Mouse (Mus musculus) embryonic fibroblast, embryonic 13.5 days (primary cell): ENCODE measurements around the gene Slc9a1. TPM values are rescaled to one million over a fixed set of nuclear protein-coding genes. Genes with fewer than 3 reads are reported as not detected.

Experiments
- H3K27ac ChIP-seq: 2 replicates; pipeline ENCODE4 v1.5.1; 2012; ENCODE audit warnings: low read length, control low read depth, inconsistent platforms; ENCODE audit not compliant: insufficient read depth
- H3K4me1 ChIP-seq: 2 replicates; pipeline ENCODE4 v1.6.1; 2011; ENCODE audit warnings: low read length; ENCODE audit not compliant: control insufficient read depth, insufficient read depth
- H3K4me3 ChIP-seq: 2 replicates; pipeline ENCODE4 v1.5.1; 2011; ENCODE audit warnings: mild to moderate bottlenecking, control low read depth, low read length; ENCODE audit not compliant: insufficient read depth
- CTCF ChIP-seq: IDR thresholded peaks from 2 replicates; pipeline ENCODE4 v1.5.1; 2011; ENCODE audit warnings: mild to moderate bottlenecking, control low read depth, low read length, moderate library complexity, borderline replicate concordance; ENCODE audit not compliant: insufficient read depth
- POLR2A ChIP-seq: IDR thresholded peaks from 2 replicates; pipeline ENCODE4 v1.6.1; 2011; ENCODE audit warnings: low read depth, mild to moderate bottlenecking, control low read depth, low read length, moderate library complexity
- polyA plus RNA-seq: library from polyadenylated mRNA; stranded (reverse); fragments of >200 nt; gene quantifications from 2 replicates; pipeline ENCODE4 v1.2.4, GENCODE M21; 2011; ENCODE audit warnings: low read depth; ENCODE audit not compliant: missing spikeins, insufficient read length

Slc9a1 gene
- polyA plus RNA-seq, 1 experiment, result 34.7 TPM

GRCm38 (mm10) chr4:133412575-133413540 lies 43.4 kb downstream of the Slc9a1 start:
- peaks cover 5% of the 10 kb centered on the region; the same call in 1 of the 2 replicates for H3K4me1 ChIP-seq
- no peak overlapping the region for H3K4me3 ChIP-seq
- TF ChIP-seq POLR2A (no peak), CTCF (no peak)
- H3K27ac ChIP-seq, result no peak overlapping the region

DNA sequence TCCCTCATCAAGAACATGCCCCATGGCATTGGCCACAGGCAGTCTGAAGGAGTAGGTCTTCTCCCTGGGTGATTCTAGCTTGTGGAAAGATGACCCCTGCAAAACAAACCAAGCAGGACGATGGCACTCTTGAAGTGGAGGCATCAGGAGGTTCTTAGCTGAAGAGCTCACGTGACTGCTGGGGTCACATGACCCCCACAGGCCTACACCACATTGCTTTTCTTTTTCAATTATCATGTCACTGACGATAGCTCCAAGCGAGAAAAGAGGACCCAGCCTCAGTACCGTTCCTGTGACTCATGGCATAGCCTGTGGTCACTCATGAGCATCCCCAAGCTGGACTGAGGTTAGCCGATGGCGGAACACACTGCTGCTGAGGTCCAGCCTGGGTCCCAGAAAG lies 44.1 kb downstream of the Slc9a1 start:
- H3K4me1 ChIP-seq, result no peaks in the 10 kb centered on the region
- TF ChIP-seq CTCF (no peak), POLR2A (no peak)

GRCm38 (mm10) chr4:133414920-133415319 lies 45.4 kb downstream of the Slc9a1 start:
- TF ChIP-seq POLR2A (no peak), CTCF (peak; percentile 32; the same call in 1 of the 2 replicates)
- no peak overlapping the region for H3K4me3 ChIP-seq
- no peak overlapping the region for H3K27ac ChIP-seq
- no peaks in the 10 kb centered on the region for H3K4me1 ChIP-seq

More for the DNA sequence above, 44.1 kb downstream of the Slc9a1 start:
- no peak overlapping the region for H3K4me3 ChIP-seq
- no peak overlapping the region for H3K27ac ChIP-seq

DNA sequence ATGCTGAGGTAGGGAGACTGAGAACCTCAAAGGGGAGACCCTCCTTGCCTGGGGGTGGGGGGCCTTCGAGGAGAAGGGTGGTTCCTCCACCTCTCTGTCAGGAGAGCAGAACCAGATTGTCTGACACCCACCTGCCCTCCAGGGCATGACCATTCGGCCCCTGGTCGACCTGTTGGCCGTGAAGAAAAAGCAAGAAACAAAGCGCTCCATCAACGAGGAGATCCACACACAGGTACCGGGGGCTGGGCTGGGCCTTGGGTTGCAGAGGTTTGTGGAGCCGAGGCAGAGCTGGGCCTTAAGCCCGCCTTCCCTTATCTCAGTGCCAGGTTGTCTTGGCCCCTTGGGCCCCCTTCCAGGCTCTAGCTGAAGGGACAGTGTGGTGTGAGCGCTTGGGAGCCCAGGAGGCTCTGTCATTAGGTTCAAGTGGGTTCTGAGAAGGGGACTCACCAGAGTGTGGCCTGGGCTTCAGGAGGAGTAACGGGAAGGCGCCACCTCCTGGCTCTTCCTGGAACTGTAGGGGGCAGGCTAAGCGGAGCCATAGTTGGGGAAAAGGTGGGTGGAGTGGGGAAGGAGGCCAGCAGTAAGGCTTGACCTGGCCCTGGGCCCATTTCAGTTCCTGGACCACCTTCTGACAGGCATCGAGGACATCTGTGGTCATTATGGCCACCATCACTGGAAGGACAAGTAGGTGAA lies 50.0 kb downstream of the Slc9a1 start:
- H3K4me3 ChIP-seq, result no peak overlapping the region
- no peak for TF ChIP-seq POLR2A
- TF ChIP-seq CTCF, result peak; percentile 75
- no peaks in the 10 kb centered on the region for H3K4me1 ChIP-seq
- no peak overlapping the region for H3K27ac ChIP-seq

DNA sequence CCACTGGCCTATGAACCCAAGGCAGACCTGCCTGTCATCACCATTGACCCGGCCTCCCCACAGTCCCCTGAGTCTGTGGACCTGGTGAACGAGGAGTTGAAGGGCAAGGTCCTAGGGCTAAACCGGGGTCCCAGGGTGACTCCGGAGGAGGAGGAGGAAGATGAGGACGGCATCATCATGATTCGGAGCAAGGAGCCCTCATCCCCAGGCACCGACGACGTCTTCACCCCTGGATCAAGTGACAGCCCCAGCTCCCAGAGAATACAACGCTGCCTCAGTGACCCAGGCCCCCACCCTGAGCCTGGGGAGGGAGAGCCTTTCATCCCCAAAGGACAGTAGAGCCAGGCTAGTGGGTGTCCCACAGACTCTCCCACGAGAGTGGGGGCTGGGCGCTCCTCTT lies 52.5 kb downstream of the Slc9a1 start:
- Histone ChIP-seq H3K4me3 (no peak overlapping the region), H3K27ac (no peak overlapping the region), H3K4me1 (no peaks in the 10 kb centered on the region)
- TF ChIP-seq CTCF (no peak), POLR2A (no peak)

- TF ChIP-seq CTCF (no peak), POLR2A (no peak)
- H3K4me1 ChIP-seq, result no peaks in the 10 kb centered on the region
- H3K4me3 ChIP-seq, result no peak overlapping the region
- no peak overlapping the region for H3K27ac ChIP-seq
Measured at GRCm38 (mm10) chr4:133422601-133423000, 53.1 kb downstream of the Slc9a1 start.

DNA sequence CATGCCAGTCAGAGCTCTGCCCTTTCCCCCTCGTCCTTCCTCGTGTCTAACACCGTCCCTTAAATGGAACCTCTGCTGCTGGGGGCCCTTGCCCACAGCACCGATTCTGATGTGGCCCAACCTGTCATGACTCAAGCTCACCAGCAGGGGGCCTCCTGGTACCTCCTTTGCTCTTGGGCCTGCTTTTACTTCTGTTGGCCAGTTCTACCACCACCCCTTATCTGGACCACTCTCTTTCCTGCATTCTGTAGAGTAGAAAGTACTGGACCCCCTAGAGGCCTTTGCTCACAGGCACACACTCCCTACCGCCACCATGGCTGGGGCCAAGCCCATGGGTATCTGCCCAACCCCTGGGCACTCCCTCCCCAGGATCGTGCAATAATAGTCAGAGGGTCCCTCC lies 53.6 kb downstream of the Slc9a1 start:
- Histone ChIP-seq H3K4me3 (no peak overlapping the region), H3K27ac (no peak overlapping the region), H3K4me1 (no peaks in the 10 kb centered on the region)
- TF ChIP-seq POLR2A (no peak), CTCF (peak; percentile 76)

GRCm38 (mm10) chr4:133423691-133424090 lies 54.2 kb downstream of the Slc9a1 start:
- Histone ChIP-seq H3K4me3 (no peak overlapping the region), H3K4me1 (no peaks in the 10 kb centered on the region), H3K27ac (no peak overlapping the region)
- no peak for TF ChIP-seq POLR2A
- no peak for TF ChIP-seq CTCF

- Histone ChIP-seq H3K4me3 (no peak overlapping the region), H3K27ac (no peak overlapping the region), H3K4me1 (no peaks in the 10 kb centered on the region)
- no peak for TF ChIP-seq POLR2A
- peak; percentile 57; the same call in 1 of the 2 replicates for TF ChIP-seq CTCF
Measured at GRCm38 (mm10) chr4:133424100-133424499, 54.6 kb downstream of the Slc9a1 start.

- no peak overlapping the region for H3K27ac ChIP-seq
- no peaks in the 10 kb centered on the region for H3K4me1 ChIP-seq
- TF ChIP-seq POLR2A (no peak), CTCF (no peak)
- no peak overlapping the region for H3K4me3 ChIP-seq
Measured at GRCm38 (mm10) chr4:133426141-133426540, 56.6 kb downstream of the Slc9a1 start.
